Mouse (Mus musculus) embryonic facial prominence, embryonic 11.5 days (tissue): Measurements from ENCODE around the gene Lysmd1. TPM values are rescaled to one million over a fixed set of nuclear protein-coding genes. Genes with fewer than 3 reads are reported as not detected.
A peak's percentile ranks its signal among the peaks of the same experiment; 100 is the strongest.

Experiments
- ATAC-seq: fragments of 200-750 bp; cut with Nextera tagmentation; replicated peaks from 2 replicates; pipeline ENCODE4 v1.8.0; 2017; ENCODE audit warnings: low read depth; ENCODE audit not compliant: insufficient number of reproducible peaks, low FRiP score, low TSS enrichment
- DNase-seq: peaks from one replicate; pipeline ENCODE4 v3.0.0-alpha.2; 2015; ENCODE audit warnings: low spot score
- H3K27ac ChIP-seq: fragments of 300-500 bp; sonication (generic); replicated peaks from 2 replicates; pipeline ENCODE4 v1.5.1; 2014; ENCODE audit warnings: mild to moderate bottlenecking, low read depth, low read length, control low read depth
- H3K27me3 ChIP-seq: fragments of 300-500 bp; sonication (generic); 2 replicates; pipeline ENCODE4 v1.6.1; 2014; ENCODE audit warnings: mild to moderate bottlenecking, low read length, moderate library complexity, mixed read lengths; ENCODE audit not compliant: control insufficient read depth, insufficient read depth
- H3K36me3 ChIP-seq: fragments of 300-500 bp; sonication (generic); replicated peaks from 2 replicates; pipeline ENCODE4 v1.6.1; 2014; ENCODE audit warnings: low read depth, mild to moderate bottlenecking, low read length, moderate library complexity, mixed read lengths; ENCODE audit not compliant: control insufficient read depth, insufficient read depth
- H3K4me1 ChIP-seq: fragments of 300-500 bp; sonication (generic); 2 replicates; pipeline ENCODE4 v1.6.1; 2014; ENCODE audit warnings: low read length, mixed read lengths; ENCODE audit not compliant: control insufficient read depth, insufficient read depth
- H3K4me2 ChIP-seq: fragments of 300-500 bp; sonication (generic); 2 replicates; pipeline ENCODE4 v1.6.1; 2014; ENCODE audit warnings: low read depth, mild to moderate bottlenecking, control low read depth, low read length, moderate library complexity
- H3K4me3 ChIP-seq: fragments of 300-500 bp; sonication (generic); 2 replicates; pipeline ENCODE4 v1.5.1; 2014; ENCODE audit warnings: low read depth, low read length, control low read depth
- H3K9ac ChIP-seq: fragments of 300-500 bp; sonication (generic); replicated peaks from 2 replicates; pipeline ENCODE4 v1.6.1; 2014; ENCODE audit warnings: mild to moderate bottlenecking, control low read depth, low read length
- H3K9me3 ChIP-seq: fragments of 300-500 bp; sonication (generic); replicated peaks from 2 replicates; pipeline ENCODE4 v1.6.1; 2016; ENCODE audit warnings: mild to moderate bottlenecking, low read length, inconsistent platforms, mixed read lengths; ENCODE audit not compliant: control insufficient read depth
- WGBS: fragments of 180-500 bp; shearing (Covaris S2); extraction: QIAGEN DNeasy Blood & Tissue Kit; methylation state at CpG from one replicate; pipeline ENCODE4 v1.1.7; 2014; 5-methylcytosine and 5-hydroxymethylcytosine counted together
- polyA plus RNA-seq: library from polyadenylated mRNA; unstranded; fragments of >200 nt; fragmentation: Nextera tagmentation; extraction: Ambion mirVana; gene quantifications from 2 replicates; pipeline ENCODE4 v1.2.1, GENCODE M21; 2014

The Lysmd1 gene
- polyA plus RNA-seq, 1 experiment from 2014 or later, result 15.1 TPM

- Histone ChIP-seq H3K4me1 (no peaks in the 10 kb centered on the region), H3K4me3 (peak within 1 kb of the TSS; percentile 68), H3K36me3 (no peaks in the 10 kb centered on the region; the same call in 1 of the 2 replicates), H3K4me2 (peak within 1 kb of the TSS; percentile 85), H3K9me3 (no peaks in the 10 kb centered on the region), H3K9ac (peak within 1 kb of the TSS; percentile 85), H3K27me3 (no peaks in the 10 kb centered on the region; the same call in 1 of the 2 replicates), H3K27ac (peak within 1 kb of the TSS; percentile 43; the same call in 1 of the 2 replicates)
- DNase-seq (peak; percentile 94), ATAC-seq (peak; percentile 95)
- WGBS, result 0% methylated on average over 66 of the region's 66 CpGs
Observed at GRCm38 (mm10) chr3:95159987-95160963, 26.4 kb downstream of the Lysmd1 start, which contains the start of gene Sema6c. Gene Sema6c, plus strand, starts transcription at chr3:95160457.

GRCm38 (mm10) chr3:95161041-95161551, 27.2 kb downstream of the Lysmd1 start:
- peak overlapping the region; percentile 68 for H3K4me3 ChIP-seq
- no peaks in the 10 kb centered on the region for H3K9me3 ChIP-seq
- H3K4me2 ChIP-seq, result peak overlapping the region; percentile 85
- WGBS, result 0% methylated on average over 30 of the region's 30 CpGs
- ATAC-seq, result peak; percentile 25
- no peaks in the 10 kb centered on the region; the same call in 1 of the 2 replicates for H3K36me3 ChIP-seq
- DNase-seq, result peak; percentile 60
- peak overlapping the region; percentile 85 for H3K9ac ChIP-seq
- H3K27ac ChIP-seq, result peak overlapping the region; percentile 43; the same call in 1 of the 2 replicates
- H3K4me1 ChIP-seq, result no peaks in the 10 kb centered on the region
- no peaks in the 10 kb centered on the region; the same call in 1 of the 2 replicates for H3K27me3 ChIP-seq

GRCm38 (mm10) chr3:95161618-95162344, 27.9 kb downstream of the Lysmd1 start:
- no peaks in the 10 kb centered on the region for H3K4me1 ChIP-seq
- peak overlapping the region; percentile 43 for H3K27ac ChIP-seq
- H3K27me3 ChIP-seq, result no peaks in the 10 kb centered on the region; the same call in 1 of the 2 replicates
- H3K9ac ChIP-seq, result peak overlapping the region; percentile 85
- no peaks in the 10 kb centered on the region for H3K9me3 ChIP-seq
- H3K4me3 ChIP-seq, result peak overlapping the region; percentile 68
- DNase-seq (peak; percentile 15), ATAC-seq (no peak)
- no peaks in the 10 kb centered on the region; the same call in 1 of the 2 replicates for H3K36me3 ChIP-seq
- WGBS, result 5% methylated on average over 9 of the region's 9 CpGs
- H3K4me2 ChIP-seq, result peak overlapping the region; percentile 85

GRCm38 (mm10) chr3:95162345-95162628, 28.4 kb downstream of the Lysmd1 start:
- no peaks in the 10 kb centered on the region for H3K9me3 ChIP-seq
- H3K36me3 ChIP-seq, result peaks cover 3% of the 10 kb centered on the region
- WGBS, result 59% methylated on average over 2 of the region's 2 CpGs
- H3K4me3 ChIP-seq, result 0 out of 2 replicates have a peak overlapping the region, but pooled peaks have one; percentile 1
- no peak overlapping the region for H3K9ac ChIP-seq
- no peak for ATAC-seq
- H3K4me2 ChIP-seq, result peak overlapping the region; percentile 85; the same call in 1 of the 2 replicates
- H3K4me1 ChIP-seq, result no peaks in the 10 kb centered on the region
- no peak overlapping the region for H3K27ac ChIP-seq
- no peaks in the 10 kb centered on the region; the same call in 1 of the 2 replicates for H3K27me3 ChIP-seq
- DNase-seq, result no peak

GRCm38 (mm10) chr3:95163419-95164255, 29.7 kb downstream of the Lysmd1 start:
- H3K27me3 ChIP-seq, result no peaks in the 10 kb centered on the region; the same call in 1 of the 2 replicates
- WGBS, result 61% methylated on average over 11 of the region's 11 CpGs
- no peak overlapping the region for H3K4me2 ChIP-seq
- no peak for DNase-seq
- peaks cover 3% of the 10 kb centered on the region for H3K36me3 ChIP-seq
- H3K9ac ChIP-seq, result peak overlapping the region; percentile 6; the same call in 1 of the 2 replicates
- no peak overlapping the region for H3K4me3 ChIP-seq
- H3K27ac ChIP-seq, result no peak overlapping the region
- H3K9me3 ChIP-seq, result no peaks in the 10 kb centered on the region
- H3K4me1 ChIP-seq, result no peaks in the 10 kb centered on the region
- no peak for ATAC-seq

GRCm38 (mm10) chr3:95164256-95164550, 30.3 kb downstream of the Lysmd1 start:
- H3K4me1 ChIP-seq, result no peaks in the 10 kb centered on the region
- no peak overlapping the region for H3K9ac ChIP-seq
- 63% methylated on average over 5 of the region's 5 CpGs for WGBS
- H3K27me3 ChIP-seq, result no peaks in the 10 kb centered on the region
- no peak overlapping the region for H3K4me3 ChIP-seq
- peaks cover 3% of the 10 kb centered on the region for H3K36me3 ChIP-seq
- H3K27ac ChIP-seq, result no peak overlapping the region
- no peaks in the 10 kb centered on the region for H3K9me3 ChIP-seq
- ATAC-seq, result no peak
- no peak for DNase-seq
- H3K4me2 ChIP-seq, result no peak overlapping the region

GRCm38 (mm10) chr3:95164840-95165239, 31.0 kb downstream of the Lysmd1 start:
- WGBS, result 88% methylated on average over 5 of the region's 5 CpGs

More at GRCm38 (mm10) chr3:95164840-95165239, 31.0 kb downstream of the Lysmd1 start:
- ATAC-seq (no peak), DNase-seq (no peak)
- Histone ChIP-seq H3K9me3 (no peaks in the 10 kb centered on the region), H3K27me3 (no peaks in the 10 kb centered on the region), H3K36me3 (peaks cover 5% of the 10 kb centered on the region), H3K27ac (no peak overlapping the region), H3K9ac (no peak overlapping the region), H3K4me1 (no peaks in the 10 kb centered on the region), H3K4me3 (no peak overlapping the region), H3K4me2 (no peak overlapping the region)
